Mouse (Mus musculus): ENCODE results near the gene Olfr1427.
"Not testable (repeated sequence)": the region's sequence is repeated elsewhere in the genome, so short reads cannot be mapped to it uniquely, and the experiment has no call there.

The Olfr1427 gene

DNA sequence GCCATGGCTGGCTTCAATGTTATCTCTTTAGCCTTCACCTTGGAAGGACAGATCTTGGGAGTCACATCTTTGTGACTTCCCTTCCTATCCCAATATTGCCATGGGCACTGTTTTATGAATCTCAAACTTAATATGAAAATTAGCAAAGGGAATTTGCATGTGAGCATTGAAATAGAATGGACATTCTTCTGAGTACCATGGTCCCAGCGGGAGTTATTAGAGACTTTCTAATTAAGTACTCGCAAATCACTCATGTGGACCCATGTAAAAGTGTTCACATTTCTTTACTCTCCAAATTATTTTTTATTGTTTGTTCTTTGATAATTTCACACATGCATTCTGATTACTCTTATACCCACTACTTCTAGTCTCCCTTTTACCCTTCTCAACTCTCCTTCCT, at the start of gene Olfr1427:
Gene Olfr1427 (minus strand): TSS at position 101 of the 400 bp plus-strand sequence.
- no peak for DNase-seq (ENCODE audit: extremely low spot score, low spot score)

- DNase-seq (ENCODE audit: extremely low spot score, low spot score), result no peak
These were observed 42.3 kb upstream of the Olfr1427 start for GRCm38 (mm10) chr19:12145452-12145851.

DNA sequence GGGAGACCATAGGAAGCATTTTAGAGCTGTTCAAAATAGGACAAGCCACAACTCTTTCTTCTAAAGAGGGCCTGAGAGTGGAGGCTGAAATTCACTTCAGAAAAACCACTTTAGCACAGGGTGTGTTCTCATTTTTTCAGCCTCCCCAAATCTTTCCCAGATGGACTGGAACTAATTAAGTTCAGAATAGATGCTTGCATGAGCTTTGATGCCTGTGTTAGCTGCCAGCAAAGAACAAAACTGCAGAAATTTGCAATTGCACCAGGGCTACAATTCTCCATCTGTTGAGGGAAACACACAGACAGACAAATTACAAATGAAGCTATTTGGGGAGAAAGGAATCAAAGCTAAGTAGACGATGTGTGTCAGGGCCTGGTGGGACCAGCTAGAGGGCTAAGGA, 40.2 kb upstream of the Olfr1427 start:
- no peak for DNase-seq (ENCODE audit: extremely low spot score, low spot score)

DNA sequence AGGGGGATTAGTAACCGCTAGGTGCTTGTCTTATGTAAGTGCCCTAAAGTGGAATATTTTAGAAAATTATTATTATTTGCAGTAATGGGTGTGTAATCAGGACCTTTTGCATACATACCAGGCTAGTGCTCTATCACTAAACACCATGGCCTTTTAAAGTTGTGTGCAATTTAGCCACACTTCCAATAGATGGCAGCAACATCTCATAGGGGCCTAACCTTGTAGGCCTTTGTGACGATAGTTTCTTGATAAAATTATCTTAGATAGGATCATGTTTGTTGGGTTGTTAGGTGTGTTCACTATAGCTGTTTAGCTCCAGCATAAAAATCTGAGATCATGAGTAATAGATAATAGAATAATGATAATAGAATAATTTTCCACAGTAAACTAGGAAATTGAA, 31.2 kb upstream of the Olfr1427 start:
- no peak for DNase-seq (ENCODE audit: extremely low spot score, low spot score)

- DNase-seq (ENCODE audit: extremely low spot score, low spot score), result no peak
These were observed 20.0 kb upstream of the Olfr1427 start, which contains the start of gene Olfr76 for GRCm38 (mm10) chr19:12123103-12123502. Gene Olfr76, minus strand, starts transcription at chr19:12123203.

DNA sequence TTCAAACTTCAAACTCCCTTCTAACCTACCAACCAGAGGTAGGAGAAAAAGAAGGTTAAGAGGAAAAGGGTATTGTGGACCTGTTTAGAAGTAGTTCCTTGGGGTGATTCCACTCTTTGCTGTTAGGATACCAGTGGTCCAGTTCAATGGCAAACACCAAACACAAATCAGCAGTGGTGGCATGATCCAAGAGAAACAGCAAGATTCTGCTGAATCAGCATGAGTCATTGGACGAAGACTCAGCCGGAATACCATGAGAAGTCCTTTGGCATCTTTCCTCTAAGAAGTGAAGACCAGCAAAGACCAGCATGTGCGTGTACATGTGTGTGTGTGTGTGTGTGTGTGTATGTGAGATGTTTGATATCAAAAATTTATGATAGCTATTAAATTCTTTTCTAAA, 13.3 kb upstream of the Olfr1427 start:
- no peak for DNase-seq (ENCODE audit: extremely low spot score, low spot score)

DNA sequence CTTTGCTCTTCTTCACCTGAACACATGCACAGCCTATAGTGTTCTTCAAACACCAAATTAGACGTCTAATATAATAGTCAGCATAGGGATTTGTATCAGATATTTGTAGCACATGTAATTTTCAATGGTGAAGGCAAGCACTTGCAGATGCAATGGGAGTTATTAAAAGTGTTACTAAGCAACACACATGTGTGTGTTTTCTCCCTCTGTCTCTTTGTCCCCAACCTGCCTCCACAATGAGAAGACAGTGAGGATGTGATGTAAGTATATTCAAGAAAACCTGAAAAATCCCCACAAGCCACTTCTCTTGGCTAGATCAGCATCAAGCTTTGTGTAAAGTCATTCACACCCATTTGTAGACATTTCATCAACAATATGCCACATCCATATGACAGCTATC, 12.7 kb upstream of the Olfr1427 start, which contains the start of gene Olfr1428:
Gene Olfr1428 (minus strand): TSS at position 101 of the 400 bp plus-strand sequence.
- DNase-seq (ENCODE audit: extremely low spot score, low spot score), result no peak

DNA sequence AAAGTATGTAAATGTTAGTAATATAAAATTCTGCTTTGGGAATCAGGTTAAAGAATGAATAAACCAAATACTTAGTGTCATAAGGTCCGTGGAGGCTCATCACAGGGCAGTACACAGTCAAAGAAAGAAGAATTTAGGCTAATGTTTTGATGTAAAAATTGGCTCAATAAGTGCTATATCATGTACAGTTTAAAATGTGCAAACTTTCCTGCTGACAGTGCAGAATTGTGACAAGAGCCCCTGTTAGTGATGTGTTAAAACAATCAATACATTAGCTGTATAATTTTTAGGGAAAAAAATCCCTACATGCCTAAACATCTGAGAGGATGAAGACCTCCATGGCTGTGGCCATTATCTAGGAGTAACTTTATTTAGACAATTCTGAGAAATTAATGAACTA, 10.7 kb upstream of the Olfr1427 start:
- no peak for DNase-seq (ENCODE audit: extremely low spot score, low spot score)

DNA sequence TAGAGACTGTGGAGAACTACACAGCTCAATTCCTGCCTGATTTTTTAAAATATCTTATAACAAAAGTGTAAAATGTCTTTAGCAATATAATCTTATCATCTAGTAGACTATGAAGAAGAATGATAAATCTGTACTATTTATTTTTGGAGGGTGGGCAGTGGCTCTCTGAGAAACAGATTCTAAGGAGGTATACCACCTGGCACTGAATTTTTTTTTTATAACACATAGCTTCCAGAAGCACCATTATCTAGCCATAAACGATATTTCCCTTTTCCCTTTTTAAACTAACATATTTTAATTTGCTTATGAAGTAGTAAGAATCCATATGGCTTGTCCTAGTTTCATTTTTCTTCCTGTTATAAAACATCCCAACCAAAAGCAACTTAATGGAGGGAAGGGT, 1.4 kb upstream of the Olfr1427 start:
- DNase-seq (ENCODE audit: extremely low spot score, low spot score), result no peak

DNA sequence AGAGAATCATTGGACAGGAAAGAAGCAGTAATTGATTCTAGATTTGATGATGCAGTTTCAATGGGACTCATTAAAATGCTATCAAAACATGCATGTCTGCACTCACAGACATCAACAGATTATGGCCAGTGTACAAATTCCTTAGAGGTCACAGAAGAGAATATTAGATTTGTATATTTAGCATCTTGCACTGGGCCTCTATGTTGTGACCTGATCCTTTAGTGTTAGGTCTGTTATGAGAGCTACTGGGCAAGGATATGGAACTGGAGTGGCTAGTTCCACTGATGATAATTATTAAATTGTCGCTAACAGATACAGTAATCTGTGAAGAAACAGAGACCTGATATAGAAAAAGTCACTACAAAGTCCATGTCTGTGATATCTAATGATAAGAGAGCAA, 11.2 kb downstream of the Olfr1427 start, which contains the start of gene Olfr1426:
Gene Olfr1426 (minus strand): TSS at position 101 of the 400 bp plus-strand sequence.
- no peak for DNase-seq (ENCODE audit: extremely low spot score, low spot score)

DNA sequence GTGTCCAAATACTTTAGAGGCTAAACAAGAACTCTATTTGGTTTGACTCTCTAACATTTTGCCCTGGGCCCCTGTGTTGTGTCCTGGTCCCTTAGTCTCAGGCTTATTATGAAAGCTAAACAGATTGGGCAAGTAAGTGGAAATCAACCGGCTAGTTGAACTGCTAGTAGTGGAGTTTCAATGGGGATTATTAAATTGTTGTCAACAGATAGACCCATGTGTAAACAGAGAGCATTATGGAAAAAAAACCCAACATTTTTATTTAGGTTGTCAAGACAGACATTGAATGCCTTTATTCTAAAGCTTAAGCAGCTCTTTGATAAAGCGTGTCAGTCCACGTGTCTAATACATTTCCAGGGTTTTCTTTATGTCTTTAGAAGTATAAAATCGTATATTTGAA, 25.5 kb downstream of the Olfr1427 start, which contains the start of gene Olfr1425:
Gene Olfr1425 (minus strand): TSS at position 101 of the 400 bp plus-strand sequence.
- DNase-seq (ENCODE audit: extremely low spot score, low spot score), result not testable (repeated sequence)

DNA sequence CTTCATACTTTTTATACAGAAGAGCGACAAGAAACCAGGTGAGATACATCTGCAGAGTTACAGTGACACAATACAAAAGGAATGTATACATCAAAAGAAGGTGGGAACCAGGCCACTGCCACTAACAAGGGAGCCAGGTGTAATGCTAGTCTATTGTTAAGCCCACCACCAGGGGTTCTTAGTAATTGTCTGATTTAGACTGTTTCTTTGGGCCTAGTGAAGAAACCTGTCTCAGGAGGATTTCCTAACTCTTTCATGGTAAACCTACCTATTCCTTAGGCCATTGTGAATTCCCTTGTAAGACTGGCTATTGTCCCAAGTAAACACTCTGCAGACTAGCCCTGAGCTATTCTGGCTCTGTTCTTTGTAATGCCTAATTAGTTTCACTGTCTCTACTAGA, 33.6 kb downstream of the Olfr1427 start:
- DNase-seq (ENCODE audit: extremely low spot score, low spot score), result not testable (repeated sequence)

GRCm38 (mm10) chr19:12067806-12068205, 35.3 kb downstream of the Olfr1427 start:
- not testable (repeated sequence) for DNase-seq (ENCODE audit: extremely low spot score, low spot score)

GRCm38 (mm10) chr19:12062582-12062981, 40.6 kb downstream of the Olfr1427 start, which contains the start of gene Olfr1424:
Gene Olfr1424, minus strand, starts transcription at chr19:12062682.
- not testable (repeated sequence) for DNase-seq (ENCODE audit: extremely low spot score, low spot score)

Data from neural tube, embryonic 10.5 days (tissue).